Mouse (Mus musculus) erythroblast, embryonic 14.5 days (primary cell): Measurements from ENCODE around the gene Mrpl1. TPM values are rescaled to one million over a fixed set of nuclear protein-coding genes. Genes with fewer than 3 reads are reported as not detected.

ENCODE experiments used
- H3K27me3 ChIP-seq: 2 replicates; pipeline ENCODE4 v1.6.1; 2012; ENCODE audit warnings: inconsistent platforms; ENCODE audit not compliant: control insufficient read depth
- H3K36me3 ChIP-seq: 2 replicates; pipeline ENCODE4 v1.6.1; 2012; ENCODE audit warnings: mild to moderate bottlenecking, inconsistent platforms; ENCODE audit not compliant: control insufficient read depth
- H3K4me1 ChIP-seq: 2 replicates; pipeline ENCODE4 v1.6.1; 2012; ENCODE audit warnings: inconsistent platforms; ENCODE audit not compliant: control insufficient read depth
- H3K4me3 ChIP-seq: replicated peaks from 2 replicates; pipeline ENCODE3; 2012; ENCODE audit warnings: moderate library complexity, mild to moderate bottlenecking, inconsistent platforms
- H3K9me3 ChIP-seq: 2 replicates; pipeline ENCODE4 v1.6.1; 2012; ENCODE audit warnings: low read length, inconsistent platforms, mixed read lengths; ENCODE audit not compliant: control insufficient read depth
- GATA1 ChIP-seq: IDR thresholded peaks from 2 replicates; pipeline ENCODE4 v1.6.1; 2012; ENCODE audit warnings: low read length, inconsistent platforms, mixed read lengths
- TAL1 ChIP-seq: IDR thresholded peaks from 3 replicates; pipeline ENCODE4 v1.6.1; 2012; ENCODE audit warnings: low read length, inconsistent platforms, mixed read lengths
- polyA plus RNA-seq: library from polyadenylated mRNA; stranded (reverse); fragments of >175 nt; gene quantifications from 2 replicates; pipeline ENCODE4 v1.2.3, GENCODE M21; 2012

The Mrpl1 gene
- polyA plus RNA-seq, 1 experiment = 0.26 TPM

DNA sequence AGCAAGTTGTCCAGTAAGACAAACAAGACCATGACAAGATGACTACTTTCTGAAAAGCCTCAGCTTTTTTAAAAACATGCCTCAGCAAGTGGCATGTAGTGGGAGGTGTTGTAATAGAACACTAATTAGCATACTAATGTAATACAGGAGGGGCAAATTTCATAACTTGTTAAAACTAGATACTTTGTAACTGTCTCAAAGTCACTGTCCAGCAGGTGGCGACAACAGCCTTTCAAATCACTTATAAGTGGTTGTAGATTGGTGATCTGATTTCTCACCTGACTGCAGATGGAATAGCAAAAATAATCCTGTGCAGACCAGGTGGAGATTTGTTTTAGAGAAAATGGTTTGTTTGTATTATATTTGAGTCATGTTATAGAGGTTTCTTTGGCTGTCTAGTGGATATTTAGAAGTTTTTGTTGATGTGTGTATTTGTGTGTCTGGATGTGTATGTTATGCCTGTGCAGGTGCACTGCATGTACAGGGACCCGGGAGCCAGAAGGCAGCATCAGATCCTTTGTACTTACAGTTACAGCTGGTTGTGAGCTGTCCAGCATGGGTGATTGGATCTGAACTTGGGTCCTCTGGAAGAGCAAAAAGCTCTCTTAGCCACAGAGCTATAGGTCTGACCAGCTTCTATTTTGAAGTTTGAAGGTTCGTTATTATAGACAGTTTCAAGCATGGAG is 57.9 kb downstream of the Mrpl1 start:
- Histone ChIP-seq H3K4me3 (no peak overlapping the region), H3K27me3 (no peaks in the 10 kb centered on the region), H3K4me1 (no peaks in the 10 kb centered on the region), H3K9me3 (no peaks in the 10 kb centered on the region), H3K36me3 (peaks cover 21% of the 10 kb centered on the region)
- TF ChIP-seq GATA1 = no peak
- TF ChIP-seq TAL1 = no peak

DNA sequence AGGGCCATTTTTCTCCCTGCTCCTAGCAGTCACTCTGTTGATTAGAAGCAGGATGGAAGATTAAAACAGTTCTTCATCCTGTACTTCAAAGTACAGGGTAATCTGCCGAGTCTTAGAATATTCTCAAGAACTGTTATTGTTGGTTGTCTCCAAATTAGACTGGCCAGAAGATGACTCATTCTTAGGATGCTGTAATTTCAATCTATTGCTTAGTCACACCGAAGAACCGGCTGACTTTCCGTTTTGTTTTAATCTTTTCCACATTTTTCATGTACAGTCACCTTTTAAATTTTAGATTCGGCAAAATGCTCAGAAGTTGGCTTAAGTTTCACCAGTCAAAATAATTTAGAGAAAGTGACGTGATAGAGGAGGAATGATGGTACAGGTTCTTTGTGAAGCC is 61.8 kb downstream of the Mrpl1 start:
- TF ChIP-seq TAL1 (no peak), GATA1 (no peak)
- H3K9me3 ChIP-seq = no peaks in the 10 kb centered on the region
- H3K36me3 ChIP-seq = no peaks in the 10 kb centered on the region
- no peaks in the 10 kb centered on the region for H3K27me3 ChIP-seq
- H3K4me3 ChIP-seq = no peak overlapping the region
- no peaks in the 10 kb centered on the region for H3K4me1 ChIP-seq

GRCm38 (mm10) chr5:96305786-96306185 is 96.5 kb downstream of the Mrpl1 start:
- Histone ChIP-seq H3K27me3 (no peaks in the 10 kb centered on the region), H3K36me3 (no peaks in the 10 kb centered on the region), H3K4me1 (no peaks in the 10 kb centered on the region), H3K9me3 (no peaks in the 10 kb centered on the region), H3K4me3 (no peak overlapping the region)
- TF ChIP-seq GATA1 (no peak), TAL1 (no peak)

DNA sequence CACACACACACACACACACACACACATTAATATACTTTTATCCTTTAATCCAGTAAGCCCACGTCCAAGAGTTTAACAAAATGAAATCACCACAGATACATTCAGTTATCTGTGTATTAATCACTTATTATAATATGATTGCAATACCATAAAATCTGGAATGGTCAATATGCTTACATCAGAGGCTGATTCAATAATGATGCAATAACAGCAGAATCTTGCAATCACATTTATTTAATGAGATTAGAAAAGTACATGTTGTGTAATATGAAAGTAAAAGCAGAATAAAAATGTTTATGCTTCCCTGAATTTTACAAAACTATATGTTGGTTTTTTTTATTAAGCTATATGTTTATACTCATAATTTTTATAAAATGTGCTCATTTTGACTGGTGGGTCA is 97.0 kb downstream of the Mrpl1 start:
- H3K9me3 ChIP-seq = no peaks in the 10 kb centered on the region

DNA sequence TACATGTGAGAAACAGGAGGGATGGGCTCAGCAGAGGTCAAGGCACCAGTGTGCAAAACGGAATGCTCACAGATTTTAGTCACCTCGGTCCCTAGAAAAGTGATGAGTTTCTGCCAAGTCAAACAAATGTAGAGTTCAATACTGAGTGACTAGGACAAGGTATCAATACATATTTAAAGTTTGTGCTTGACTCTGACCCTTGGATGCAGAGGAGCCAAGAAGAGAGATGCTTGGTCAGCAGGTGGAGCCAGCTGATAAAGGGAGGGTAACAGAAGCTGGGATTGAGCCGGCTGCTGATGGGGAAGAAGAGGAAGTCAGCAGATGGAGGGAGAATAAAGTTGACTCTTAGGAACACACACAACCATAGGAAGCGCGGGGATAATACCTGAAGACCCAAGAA is 97.5 kb downstream of the Mrpl1 start:
- Histone ChIP-seq H3K9me3 (no peaks in the 10 kb centered on the region), H3K4me3 (no peak overlapping the region), H3K27me3 (no peaks in the 10 kb centered on the region), H3K4me1 (no peaks in the 10 kb centered on the region), H3K36me3 (no peaks in the 10 kb centered on the region)
- TF ChIP-seq TAL1 (no peak), GATA1 (no peak)

More for the DNA sequence above, 97.0 kb downstream of the Mrpl1 start:
- H3K4me3 ChIP-seq = no peak overlapping the region
- no peaks in the 10 kb centered on the region for H3K4me1 ChIP-seq
- H3K27me3 ChIP-seq = no peaks in the 10 kb centered on the region
- no peaks in the 10 kb centered on the region for H3K36me3 ChIP-seq
- no peak for TF ChIP-seq GATA1
- no peak for TF ChIP-seq TAL1

DNA sequence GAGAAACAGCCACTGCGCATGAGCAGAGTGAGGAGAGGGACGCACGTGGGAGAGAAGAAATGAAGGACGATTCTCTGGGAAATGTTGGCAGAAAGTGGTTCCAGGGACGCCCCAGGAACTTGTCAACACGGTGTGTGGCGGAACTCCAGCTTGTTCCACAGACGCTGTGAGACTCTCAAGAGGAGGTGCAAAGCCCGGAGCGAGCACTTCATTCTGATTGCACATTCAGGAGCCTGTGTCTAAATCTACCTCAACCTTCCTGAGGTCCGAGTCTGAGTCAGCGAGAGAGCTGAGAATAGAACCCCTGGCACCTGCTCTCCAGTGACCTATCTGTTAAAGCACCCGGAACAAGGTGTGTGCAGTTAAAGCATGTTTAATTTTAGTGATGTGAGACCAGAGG is 98.8 kb downstream of the Mrpl1 start:
- Histone ChIP-seq H3K27me3 (no peaks in the 10 kb centered on the region), H3K4me3 (no peak overlapping the region), H3K4me1 (no peaks in the 10 kb centered on the region), H3K9me3 (no peaks in the 10 kb centered on the region), H3K36me3 (no peaks in the 10 kb centered on the region)
- no peak for TF ChIP-seq TAL1
- TF ChIP-seq GATA1 = no peak

DNA sequence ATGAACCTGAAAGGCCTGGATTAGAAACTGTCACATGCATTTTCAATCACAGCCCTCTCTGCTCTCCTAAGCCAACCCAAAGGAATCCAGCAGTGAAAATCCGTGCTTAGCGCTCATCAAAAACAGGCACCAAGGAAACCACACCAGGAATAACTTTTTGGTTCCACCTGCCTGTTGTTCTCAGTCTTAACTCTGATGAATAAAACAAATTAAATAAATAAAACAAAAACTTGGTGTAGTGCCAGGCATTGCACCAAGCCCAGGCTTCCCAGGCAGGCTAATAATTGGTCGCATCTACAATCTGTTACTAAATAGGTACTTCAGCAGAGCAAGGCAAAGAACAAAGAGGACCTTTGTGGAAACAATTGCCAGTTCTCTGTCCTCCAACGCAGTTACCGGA is 99.4 kb downstream of the Mrpl1 start:
- Histone ChIP-seq H3K27me3 (no peaks in the 10 kb centered on the region), H3K4me1 (no peaks in the 10 kb centered on the region), H3K9me3 (no peaks in the 10 kb centered on the region), H3K36me3 (no peaks in the 10 kb centered on the region), H3K4me3 (no peak overlapping the region)
- TF ChIP-seq TAL1 = no peak
- no peak for TF ChIP-seq GATA1

DNA sequence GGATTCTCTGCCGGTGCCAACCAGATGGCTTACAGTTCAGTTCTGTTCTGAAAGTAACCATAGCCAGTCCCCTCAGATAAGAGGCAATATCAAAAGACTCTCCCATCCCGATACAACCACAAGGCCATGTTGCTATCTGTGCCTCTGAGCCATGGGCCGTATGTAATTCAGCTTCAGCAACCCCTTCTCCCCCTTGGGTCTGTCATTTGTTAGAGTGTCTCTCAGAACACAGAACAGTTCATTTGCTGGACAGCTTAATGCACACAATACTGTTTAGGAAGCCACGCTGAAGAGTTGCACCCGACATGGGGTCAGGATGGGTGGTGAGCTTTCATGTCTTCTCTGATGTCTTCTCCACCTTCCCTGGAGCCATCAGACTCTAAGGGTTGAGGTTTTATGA is 100.3 kb downstream of the Mrpl1 start:
- no peak for TF ChIP-seq TAL1
- TF ChIP-seq GATA1 = no peak
- Histone ChIP-seq H3K9me3 (no peaks in the 10 kb centered on the region), H3K36me3 (no peaks in the 10 kb centered on the region), H3K4me1 (no peaks in the 10 kb centered on the region), H3K4me3 (no peak overlapping the region), H3K27me3 (no peaks in the 10 kb centered on the region)

DNA sequence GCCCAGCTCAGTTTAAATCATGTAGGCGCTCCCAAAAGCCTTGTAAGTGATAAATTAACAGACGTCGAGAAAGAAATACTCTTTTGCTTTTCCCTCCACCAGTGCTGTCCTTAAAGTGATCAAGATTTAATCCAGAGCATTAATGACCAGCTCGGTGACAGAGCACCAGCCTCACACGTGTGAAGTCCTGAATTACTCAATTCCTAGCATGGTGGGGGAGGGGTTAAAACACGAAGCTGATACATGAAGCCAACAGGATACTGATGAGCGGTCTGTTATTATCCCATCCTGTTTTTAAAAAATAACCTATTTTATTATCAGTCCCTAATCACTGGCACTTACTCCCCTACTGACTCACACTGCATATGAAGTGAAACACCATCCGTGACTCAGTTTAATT is 102.4 kb downstream of the Mrpl1 start:
- Histone ChIP-seq H3K9me3 (no peaks in the 10 kb centered on the region), H3K4me3 (no peak overlapping the region)
- TF ChIP-seq GATA1 (no peak), TAL1 (no peak)

More for the DNA sequence above, 102.4 kb downstream of the Mrpl1 start:
- Histone ChIP-seq H3K27me3 (no peaks in the 10 kb centered on the region), H3K4me1 (no peaks in the 10 kb centered on the region), H3K36me3 (no peaks in the 10 kb centered on the region)

Other genes with a start within 250 kb of the Mrpl1 start
- gene Cnot6l, start 45.3 kb upstream of the Mrpl1 start, polyA plus RNA-seq = 0.01 and 0.02 TPM in 2 replicates
- 0.04 and 0.08 TPM in 2 replicates for gene Fras1, start 164.5 kb downstream of the Mrpl1 start, polyA plus RNA-seq